Mouse (Mus musculus): Measurements from ENCODE around the gene Pip5k1c. TPM values are rescaled to one million over a fixed set of nuclear protein-coding genes. Genes with fewer than 3 reads are reported as not detected.

The Pip5k1c gene
- polyA plus RNA-seq, 1 experiment from 2014 or later = 132 TPM

DNA sequence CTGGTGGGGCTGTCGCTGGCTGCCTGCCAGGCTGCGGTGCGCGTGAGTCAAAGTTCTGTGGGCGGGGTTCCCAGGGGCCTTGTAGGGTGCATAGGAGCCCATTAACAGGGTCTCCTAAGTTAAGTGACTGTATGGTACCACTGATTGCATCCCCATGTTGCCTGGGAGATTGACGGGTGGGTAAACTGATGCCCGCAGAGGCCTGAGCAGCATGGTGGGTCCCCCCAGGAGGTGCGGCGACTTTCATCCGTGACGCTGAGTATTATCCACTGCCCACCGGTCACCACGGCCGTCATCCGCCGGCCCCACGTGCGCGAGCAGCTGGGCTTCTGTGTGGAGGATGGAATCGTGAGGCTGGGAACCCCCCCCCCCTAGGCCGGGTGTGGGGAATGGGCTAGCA, 20.4 kb upstream of the Pip5k1c start:
- Histone ChIP-seq H3K4me2 (ENCODE audit: low read length) (no peak overlapping the region), H3K36me3 (ENCODE audit: control insufficient read depth, insufficient read depth, low read length) (peaks cover 27% of the 10 kb centered on the region), H3K9me3 (ENCODE audit: control insufficient read depth, low read length) (no peaks in the 10 kb centered on the region), H3K9ac (replicated peaks; ENCODE audit: low read length) (no peak overlapping the region), H3K27me3 (ENCODE audit: control insufficient read depth, insufficient read depth, low read length) (no peaks in the 10 kb centered on the region), H3K4me3 (replicated peaks; ENCODE audit: low read depth, low read length) (no peak overlapping the region), H3K27ac (replicated peaks; ENCODE audit: low read depth, low read length) (no peak overlapping the region), H3K4me1 (ENCODE audit: control insufficient read depth, insufficient read depth, low read length) (peaks cover 8% of the 10 kb centered on the region; the same call in 1 of the 2 replicates)
- WGBS = 95% methylated on average over 21 of the region's 21 CpGs
- DNase-seq = no peak
- no peak for ATAC-seq (ENCODE audit: low FRiP score, low TSS enrichment)

DNA sequence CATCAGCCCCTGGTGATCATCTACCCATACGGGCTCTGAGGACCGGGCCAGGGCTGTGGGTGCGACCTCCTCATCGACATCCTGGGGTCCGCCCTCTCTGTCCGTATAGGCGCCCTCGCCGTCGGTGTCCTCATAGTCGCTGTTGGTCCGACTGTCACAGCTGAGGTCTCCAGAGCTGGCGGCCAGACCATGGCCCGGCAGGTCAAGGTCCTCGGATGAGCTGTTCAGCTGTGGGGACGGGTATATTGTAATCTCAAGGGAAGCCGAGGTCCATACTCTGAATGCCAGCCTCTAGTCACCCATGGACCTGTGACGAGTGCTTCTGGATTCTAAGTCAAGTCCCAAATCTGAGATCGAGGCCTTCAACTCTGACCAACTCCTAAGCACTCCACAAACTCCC, 18.9 kb upstream of the Pip5k1c start:
- Histone ChIP-seq H3K4me2 (ENCODE audit: low read length) (no peak overlapping the region), H3K4me3 (replicated peaks; ENCODE audit: low read depth, low read length) (no peak overlapping the region), H3K4me1 (ENCODE audit: control insufficient read depth, insufficient read depth, low read length) (no peaks in the 10 kb centered on the region), H3K27me3 (ENCODE audit: control insufficient read depth, insufficient read depth, low read length) (no peaks in the 10 kb centered on the region), H3K36me3 (ENCODE audit: control insufficient read depth, insufficient read depth, low read length) (peaks cover 27% of the 10 kb centered on the region), H3K9me3 (ENCODE audit: control insufficient read depth, low read length) (no peaks in the 10 kb centered on the region), H3K27ac (replicated peaks; ENCODE audit: low read depth, low read length) (no peak overlapping the region), H3K9ac (replicated peaks; ENCODE audit: low read length) (no peak overlapping the region)
- ATAC-seq (ENCODE audit: low FRiP score, low TSS enrichment) (no peak), DNase-seq (no peak)
- WGBS = 95% methylated on average over 19 of the region's 19 CpGs

DNA sequence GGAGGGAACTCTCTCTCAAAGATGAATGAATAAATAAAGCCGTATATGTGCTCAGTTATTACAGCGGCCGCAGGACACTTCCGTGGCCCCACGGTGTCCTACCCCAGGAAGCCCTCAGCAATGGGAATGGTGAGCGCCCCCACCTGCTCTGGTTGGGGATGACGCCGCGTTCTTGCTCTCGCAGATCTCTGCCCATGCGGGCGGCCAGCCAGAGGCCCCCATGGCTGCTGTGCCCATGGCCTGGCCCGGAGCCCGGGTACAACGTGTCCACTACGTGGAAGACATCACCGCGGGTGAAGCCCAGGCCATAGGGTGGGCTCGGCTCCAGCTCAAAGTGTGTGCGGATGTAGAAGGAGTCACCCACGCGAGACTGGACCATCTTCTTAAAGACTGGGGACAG, 15.1 kb upstream of the Pip5k1c start:
- H3K9me3 ChIP-seq (ENCODE audit: control insufficient read depth, low read length) = no peaks in the 10 kb centered on the region
- 83% methylated on average over 22 of the region's 22 CpGs for WGBS
- DNase-seq = no peak
- H3K4me3 ChIP-seq (replicated peaks; ENCODE audit: low read depth, low read length) = no peak overlapping the region
- ATAC-seq (ENCODE audit: low FRiP score, low TSS enrichment) = no peak
- H3K27me3 ChIP-seq (ENCODE audit: control insufficient read depth, insufficient read depth, low read length) = no peaks in the 10 kb centered on the region
- H3K4me2 ChIP-seq (ENCODE audit: low read length) = no peak overlapping the region
- H3K9ac ChIP-seq (replicated peaks; ENCODE audit: low read length) = no peak overlapping the region
- H3K27ac ChIP-seq (replicated peaks; ENCODE audit: low read depth, low read length) = no peak overlapping the region
- no peaks in the 10 kb centered on the region for H3K4me1 ChIP-seq (ENCODE audit: control insufficient read depth, insufficient read depth, low read length)
- H3K36me3 ChIP-seq (ENCODE audit: control insufficient read depth, insufficient read depth, low read length) = peaks cover 9% of the 10 kb centered on the region

DNA sequence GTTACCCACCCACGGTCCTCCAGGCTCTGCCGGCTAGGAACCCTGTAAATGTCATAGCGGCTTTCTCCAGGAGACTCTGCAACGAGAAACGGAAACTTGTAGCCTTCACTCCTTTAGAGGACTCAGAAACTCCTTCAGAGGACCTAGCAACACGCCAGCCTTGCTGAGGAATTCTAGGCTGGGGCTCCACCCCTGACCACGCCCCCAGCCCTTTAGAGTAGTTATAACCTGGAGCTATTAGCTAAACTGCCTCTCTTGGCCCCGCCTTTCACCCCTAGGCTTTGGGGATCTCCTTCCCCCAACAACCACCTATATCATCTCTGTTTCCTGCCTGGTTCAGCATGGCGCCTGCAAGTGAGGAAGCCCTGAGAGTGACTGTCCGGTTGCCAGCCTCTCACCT, 13.3 kb upstream of the Pip5k1c start:
- no peak overlapping the region for H3K9ac ChIP-seq (replicated peaks; ENCODE audit: low read length)
- no peaks in the 10 kb centered on the region for H3K9me3 ChIP-seq (ENCODE audit: control insufficient read depth, low read length)
- H3K36me3 ChIP-seq (ENCODE audit: control insufficient read depth, insufficient read depth, low read length) = no peaks in the 10 kb centered on the region
- no peak for DNase-seq
- no peak for ATAC-seq (ENCODE audit: low FRiP score, low TSS enrichment)
- H3K4me2 ChIP-seq (ENCODE audit: low read length) = no peak overlapping the region
- H3K27me3 ChIP-seq (ENCODE audit: control insufficient read depth, insufficient read depth, low read length) = no peaks in the 10 kb centered on the region
- no peak overlapping the region for H3K4me3 ChIP-seq (replicated peaks; ENCODE audit: low read depth, low read length)
- H3K4me1 ChIP-seq (ENCODE audit: control insufficient read depth, insufficient read depth, low read length) = no peaks in the 10 kb centered on the region
- WGBS = 57% methylated on average over 10 of the region's 10 CpGs
- no peak overlapping the region for H3K27ac ChIP-seq (replicated peaks; ENCODE audit: low read depth, low read length)

DNA sequence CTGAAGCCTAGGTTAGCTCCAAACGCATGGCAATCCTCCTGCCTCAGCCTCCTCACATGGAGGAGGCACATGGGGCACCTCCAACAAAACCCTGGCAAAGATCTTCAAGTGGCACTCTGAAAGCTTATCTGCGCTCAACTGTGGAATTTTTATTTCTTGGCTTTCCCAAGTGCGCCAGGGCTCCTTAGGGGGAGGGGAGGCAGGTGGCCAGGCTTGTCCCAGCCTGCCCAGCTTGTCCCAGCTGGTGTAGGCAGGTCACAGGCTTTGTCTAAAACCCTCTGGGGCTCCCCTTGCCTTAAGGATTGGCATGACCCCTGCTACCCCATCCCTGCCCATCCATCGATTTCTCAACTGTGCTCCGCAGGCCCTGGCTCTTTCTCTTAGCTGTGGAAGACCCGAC, 8.6 kb upstream of the Pip5k1c start:
- H3K27me3 ChIP-seq (ENCODE audit: control insufficient read depth, insufficient read depth, low read length) = peaks cover 9% of the 10 kb centered on the region; the same call in 1 of the 2 replicates
- ATAC-seq (ENCODE audit: low FRiP score, low TSS enrichment) (no peak), DNase-seq (no peak)
- H3K27ac ChIP-seq (replicated peaks; ENCODE audit: low read depth, low read length) = no peak overlapping the region
- H3K4me3 ChIP-seq (replicated peaks; ENCODE audit: low read depth, low read length) = no peak overlapping the region
- WGBS = 52% methylated on average over 6 of the region's 6 CpGs
- H3K4me1 ChIP-seq (ENCODE audit: control insufficient read depth, insufficient read depth, low read length) = 0 out of 2 replicates have a peak, but pooled peaks cover 7% of the 10 kb centered on the region
- no peak overlapping the region for H3K9ac ChIP-seq (replicated peaks; ENCODE audit: low read length)
- H3K4me2 ChIP-seq (ENCODE audit: low read length) = no peak overlapping the region
- no peaks in the 10 kb centered on the region for H3K36me3 ChIP-seq (ENCODE audit: control insufficient read depth, insufficient read depth, low read length)
- no peaks in the 10 kb centered on the region for H3K9me3 ChIP-seq (ENCODE audit: control insufficient read depth, low read length)

DNA sequence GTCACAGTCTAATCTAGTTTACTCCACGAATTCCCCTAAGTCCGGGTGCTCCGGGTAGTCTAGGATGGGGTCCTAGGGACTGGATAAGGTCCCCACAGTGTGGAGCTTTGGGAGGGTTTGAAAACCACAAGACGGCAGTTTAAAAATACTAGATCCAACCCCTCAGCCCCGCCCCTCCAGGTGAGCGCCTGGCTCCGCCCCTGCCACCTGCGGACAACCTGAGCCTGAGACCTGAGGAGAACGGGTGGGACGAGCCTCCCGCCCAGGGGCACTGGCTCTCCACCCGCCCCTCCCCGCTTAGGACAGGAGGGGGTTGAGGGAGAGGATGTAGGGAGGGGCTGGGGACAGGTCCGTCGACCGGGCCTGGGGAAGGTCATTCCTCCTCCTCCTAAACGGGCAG, 8.0 kb upstream of the Pip5k1c start:
- H3K9me3 ChIP-seq (ENCODE audit: control insufficient read depth, low read length) = no peaks in the 10 kb centered on the region
- H3K4me1 ChIP-seq (ENCODE audit: control insufficient read depth, insufficient read depth, low read length) = 0 out of 2 replicates have a peak, but pooled peaks cover 7% of the 10 kb centered on the region
- no peak overlapping the region for H3K27ac ChIP-seq (replicated peaks; ENCODE audit: low read depth, low read length)
- H3K36me3 ChIP-seq (ENCODE audit: control insufficient read depth, insufficient read depth, low read length) = no peaks in the 10 kb centered on the region
- peak overlapping the region; percentile 81; the same call in 1 of the 2 replicates for H3K4me2 ChIP-seq (ENCODE audit: low read length)
- H3K4me3 ChIP-seq (replicated peaks; ENCODE audit: low read depth, low read length) = peak overlapping the region; percentile 42; the same call in 1 of the 2 replicates
- H3K27me3 ChIP-seq (ENCODE audit: control insufficient read depth, insufficient read depth, low read length) = peaks cover 13% of the 10 kb centered on the region; the same call in 1 of the 2 replicates
- DNase-seq (no peak), ATAC-seq (ENCODE audit: low FRiP score, low TSS enrichment) (no peak)
- H3K9ac ChIP-seq (replicated peaks; ENCODE audit: low read length) = no peak overlapping the region
- 17% methylated on average over 17 of the region's 17 CpGs for WGBS

DNA sequence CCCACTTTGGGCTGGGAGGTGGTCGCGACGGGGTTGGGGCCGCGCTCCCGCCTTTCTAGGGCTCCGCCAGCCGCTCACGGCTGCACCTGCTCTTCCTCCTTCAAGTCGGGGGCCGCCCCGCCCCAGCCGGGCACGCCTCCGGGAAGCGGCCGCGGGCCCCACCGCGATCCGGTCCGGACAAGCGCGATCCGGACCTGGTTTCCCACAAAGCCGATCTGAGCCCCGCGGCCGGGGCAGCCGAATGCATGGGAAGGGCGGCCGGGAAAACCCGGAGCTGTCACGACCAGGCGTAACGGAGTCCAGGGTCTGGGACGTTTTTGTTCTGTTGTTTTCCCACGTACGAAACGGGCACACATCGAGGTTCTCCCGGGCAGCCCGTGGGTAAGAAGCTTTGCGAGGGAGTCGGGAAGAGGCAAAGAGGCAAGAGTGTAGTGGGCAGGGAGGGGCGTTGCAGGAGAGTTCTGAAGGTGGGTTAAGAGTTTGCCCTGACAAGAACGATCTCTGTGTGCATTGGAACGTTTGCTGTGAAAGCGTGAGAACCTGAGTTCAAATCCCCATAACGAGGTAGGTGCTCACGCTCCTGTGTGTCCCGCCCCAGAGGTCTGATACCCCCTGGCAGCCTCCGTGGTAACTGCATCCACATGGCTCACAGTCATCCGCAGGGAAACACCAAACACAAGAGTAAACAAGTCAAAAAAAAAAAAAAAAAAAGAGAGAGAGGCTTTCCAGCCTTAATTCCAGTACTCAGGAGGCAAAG, 6.9 kb upstream of the Pip5k1c start:
- H3K4me1 ChIP-seq (ENCODE audit: control insufficient read depth, insufficient read depth, low read length) = 0 out of 2 replicates have a peak, but pooled peaks cover 12% of the 10 kb centered on the region
- H3K27me3 ChIP-seq (ENCODE audit: control insufficient read depth, insufficient read depth, low read length) = peaks cover 25% of the 10 kb centered on the region
- H3K4me2 ChIP-seq (ENCODE audit: low read length) = peak overlapping the region; percentile 81
- WGBS = 3% methylated on average over 54 of the region's 54 CpGs
- H3K9ac ChIP-seq (replicated peaks; ENCODE audit: low read length) = peak overlapping the region; percentile 68
- no peaks in the 10 kb centered on the region for H3K36me3 ChIP-seq (ENCODE audit: control insufficient read depth, insufficient read depth, low read length)
- ATAC-seq (ENCODE audit: low FRiP score, low TSS enrichment) (peak; percentile 83), DNase-seq (peak; percentile 96)
- H3K27ac ChIP-seq (replicated peaks; ENCODE audit: low read depth, low read length) = no peak overlapping the region
- no peaks in the 10 kb centered on the region for H3K9me3 ChIP-seq (ENCODE audit: control insufficient read depth, low read length)
- peak overlapping the region; percentile 42 for H3K4me3 ChIP-seq (replicated peaks; ENCODE audit: low read depth, low read length)

DNA sequence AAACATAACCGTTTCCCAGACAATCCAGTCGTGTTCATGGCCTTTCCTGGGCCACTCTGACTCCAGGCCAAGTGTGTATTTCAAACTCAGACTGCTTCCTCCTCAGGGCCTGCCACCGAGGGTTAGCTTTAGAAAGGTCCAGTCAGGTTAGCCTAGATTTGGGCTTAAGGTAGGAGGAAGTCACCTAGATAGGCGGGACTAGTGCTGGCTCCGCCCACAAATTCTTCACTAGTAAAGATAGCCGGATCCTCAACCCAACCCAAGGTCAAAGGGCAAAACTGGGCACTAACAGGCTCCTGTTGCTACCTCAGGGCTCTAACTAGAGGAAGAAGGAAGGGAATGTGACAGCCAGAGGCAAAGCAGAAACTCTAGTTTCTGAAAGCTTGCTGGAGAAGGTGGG, 6.2 kb upstream of the Pip5k1c start:
- Histone ChIP-seq H3K4me2 (ENCODE audit: low read length) (no peak overlapping the region), H3K27ac (replicated peaks; ENCODE audit: low read depth, low read length) (no peak overlapping the region), H3K4me3 (replicated peaks; ENCODE audit: low read depth, low read length) (no peak overlapping the region), H3K9me3 (ENCODE audit: control insufficient read depth, low read length) (no peaks in the 10 kb centered on the region), H3K9ac (replicated peaks; ENCODE audit: low read length) (no peak overlapping the region), H3K36me3 (ENCODE audit: control insufficient read depth, insufficient read depth, low read length) (no peaks in the 10 kb centered on the region), H3K27me3 (ENCODE audit: control insufficient read depth, insufficient read depth, low read length) (peaks cover 31% of the 10 kb centered on the region), H3K4me1 (ENCODE audit: control insufficient read depth, insufficient read depth, low read length) (0 out of 2 replicates have a peak, but pooled peaks cover 12% of the 10 kb centered on the region)
- WGBS = 52% methylated on average over 6 of the region's 6 CpGs
- no peak for ATAC-seq (ENCODE audit: low FRiP score, low TSS enrichment)
- DNase-seq = no peak
